8 mouse cellular contexts compared by ENCODE assay signal in the genomic region with DNA sequence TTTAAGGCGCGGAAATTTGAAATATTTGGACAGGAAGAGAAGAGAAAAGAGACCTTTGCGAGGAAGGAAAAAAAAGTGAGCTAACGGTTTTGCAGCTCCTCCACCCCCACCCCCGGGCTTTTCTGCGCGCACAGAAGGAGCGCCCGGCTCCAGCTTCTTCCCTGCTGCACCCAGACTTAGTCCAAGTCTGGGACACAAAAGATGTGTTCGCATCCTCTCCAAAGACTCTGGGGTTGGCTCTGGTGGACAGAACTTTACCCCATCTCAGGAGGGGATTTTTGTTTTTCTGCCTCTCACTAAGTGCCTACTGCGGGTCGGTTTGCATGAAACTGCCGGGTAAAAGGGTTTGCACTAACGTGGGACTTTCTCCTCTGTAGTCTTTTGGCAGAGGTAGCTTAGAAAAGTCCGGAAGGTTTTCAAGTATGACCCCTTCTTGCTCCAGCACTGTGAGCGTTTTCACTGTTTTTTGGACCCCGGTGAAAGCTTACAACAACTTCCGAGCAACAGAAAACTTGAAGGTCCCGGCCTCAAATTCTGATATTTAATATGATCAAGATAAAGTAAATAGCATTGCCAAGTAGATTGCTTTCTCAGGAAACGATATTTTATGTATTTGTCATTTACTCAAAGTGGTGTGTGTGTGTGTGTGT. TPM values are rescaled to one million over a fixed set of nuclear protein-coding genes. Genes with fewer than 3 reads are reported as not detected.
DNase-seq lines count a peak whose midpoint lies in the region; ATAC-seq and TF ChIP-seq lines count a peak whose summit lies in the region.

No protein-coding gene starts in this region.

- 0 out of 2 replicates have a peak, but pooled peaks have one; percentile 18 for ATAC-seq in heart, embryonic 15.5 days (replicated peaks; ENCODE audit: insufficient number of reproducible peaks, insufficient read depth, low FRiP score, low read depth)
- ATAC-seq in liver, embryonic 16.5 days (ENCODE audit: low read depth) = no peak
- no peak for ATAC-seq in stomach, embryonic 15.5 days (ENCODE audit: insufficient read depth, low FRiP score, low read depth)

- H3K4me3 ChIP-seq in left cerebral cortex, adult 2 months = peak overlapping the region; percentile 55
- peak overlapping the region; percentile 63 for H3K4me3 ChIP-seq in heart, embryonic 15.5 days
- H3K4me3 ChIP-seq in liver, embryonic 16.5 days (ENCODE audit: low read depth, low read length) = peak overlapping the region; percentile 48
- peak overlapping the region; percentile 35 for H3K4me3 ChIP-seq in stomach, embryonic 15.5 days (replicated peaks)

- peak overlapping the region; percentile 99 for H3K4me2 ChIP-seq in heart, embryonic 15.5 days
- H3K4me2 ChIP-seq in liver, embryonic 16.5 days (ENCODE audit: low read depth, low read length) = peak overlapping the region; percentile 72
- H3K4me2 ChIP-seq in stomach, embryonic 15.5 days = peak overlapping the region; percentile 73

- intact Hi-C loops in left cerebral cortex, adult 2 months (cut with DNase I) = loop anchor here (2.0 kb wide), 1 partner anchor 323 kb away; no protein-coding TSS in a partner anchor
- intact Hi-C loops in left cerebral cortex, postnatal 10 days (cut with DNase I) = no loop called here

- H3K9me3 ChIP-seq in heart, embryonic 15.5 days (replicated peaks) = no peaks in the 10 kb centered on the region
- no peaks in the 10 kb centered on the region for H3K9me3 ChIP-seq in liver, embryonic 16.5 days (replicated peaks; ENCODE audit: control insufficient read depth, low read length)
- no peaks in the 10 kb centered on the region for H3K9me3 ChIP-seq in stomach, embryonic 15.5 days

- TF ChIP-seq CTCF in left cerebral cortex, adult 2 months (IDR thresholded peaks at IDR 0.05) = no peak

- WGBS in heart, embryonic 15.5 days = 8% methylated on average over 20 of the region's 20 CpGs
- 3% methylated on average over 20 of the region's 20 CpGs for WGBS in liver, embryonic 16.5 days (ENCODE audit: insufficient replicate concordance)
- WGBS in stomach, embryonic 15.5 days = 5% methylated on average over 20 of the region's 20 CpGs

- H3K36me3 ChIP-seq in heart, embryonic 15.5 days = no peaks in the 10 kb centered on the region
- peaks cover 5% of the 10 kb centered on the region for H3K36me3 ChIP-seq in liver, embryonic 16.5 days (ENCODE audit: control insufficient read depth, insufficient read depth)
- H3K36me3 ChIP-seq in stomach, embryonic 15.5 days = no peaks in the 10 kb centered on the region

- H3K27ac ChIP-seq in left cerebral cortex, adult 2 months = no peak overlapping the region
- no peak overlapping the region for H3K27ac ChIP-seq in heart, embryonic 15.5 days
- no peak overlapping the region for H3K27ac ChIP-seq in liver, embryonic 16.5 days (ENCODE audit: low read length)
- H3K27ac ChIP-seq in stomach, embryonic 15.5 days = no peak overlapping the region

- no peak for DNase-seq in left cerebral cortex, adult 2 months (ENCODE audit: extremely low spot score in 1 of 2, low spot score in 2 of 2)
- DNase-seq in left cerebral cortex, postnatal 10 days (ENCODE audit: extremely low spot score in 1 of 2, low spot score in 2 of 2) = no peak
- peak; percentile 62 for DNase-seq in adipocyte (ENCODE audit: low spot score)
- DNase-seq in c-Kit-positive CD71-positive TER-119-positive erythroid progenitor cells, embryonic 14.5 days (ENCODE audit: low spot score) = no peak
- no peak for DNase-seq in cerebellum, adult 9-10 months

- peak overlapping the region; percentile 34 for H3K9ac ChIP-seq in heart, embryonic 15.5 days
- H3K9ac ChIP-seq in liver, embryonic 16.5 days (ENCODE audit: low read depth, low read length) = no peak overlapping the region
- no peak overlapping the region for H3K9ac ChIP-seq in stomach, embryonic 15.5 days

- H3K27me3 ChIP-seq in heart, embryonic 15.5 days = peaks cover 60% of the 10 kb centered on the region
- H3K27me3 ChIP-seq in liver, embryonic 16.5 days (ENCODE audit: control insufficient read depth, insufficient read depth, low read depth, low read length) = peaks cover 60% of the 10 kb centered on the region
- peaks cover 38% of the 10 kb centered on the region for H3K27me3 ChIP-seq in stomach, embryonic 15.5 days (replicated peaks)

- peaks cover 11% of the 10 kb centered on the region for H3K4me1 ChIP-seq in heart, embryonic 15.5 days (replicated peaks)
- H3K4me1 ChIP-seq in liver, embryonic 16.5 days (ENCODE audit: control insufficient read depth, low read depth, low read length) = peaks cover 2% of the 10 kb centered on the region; the same call in 1 of the 2 replicates
- H3K4me1 ChIP-seq in stomach, embryonic 15.5 days = peaks cover 13% of the 10 kb centered on the region

RNA-seq across cellular contexts. Expression of gene Cdkn2c, which starts 9.0 kb away (rescaled TPM):
- 1 to 10 TPM; 3.4 to 4.5 TPM for total RNA-seq in left cerebral cortex, adult 2 months (2021)
- total RNA-seq in left cerebral cortex, postnatal 10 days (2021) = 1 to 10 TPM; 5.3 to 5.9 TPM
- polyA plus RNA-seq in heart, embryonic 15.5 days (2015; fragmentation: Nextera tagmentation; extraction: Ambion mirVana) = 17.1 and 17.5 TPM in 2 replicates
- polyA plus RNA-seq in liver, embryonic 16.5 days (2015; fragmentation: Nextera tagmentation; extraction: Ambion mirVana) = 11.3 and 11.5 TPM in 2 replicates
- polyA plus RNA-seq in stomach, embryonic 15.5 days (2015; fragmentation: Nextera tagmentation; extraction: Ambion mirVana) = 10.6 and 11.7 TPM in 2 replicates

RNA-seq across cellular contexts. Expression of gene Faf1, which starts 18.4 kb away (rescaled TPM):
- 10 to 100 TPM; 24.0 to 24.3 TPM for total RNA-seq in left cerebral cortex, adult 2 months (2021)
- total RNA-seq in left cerebral cortex, postnatal 10 days (2021) = 10 to 100 TPM; 31.8 to 34.3 TPM
- 19.3 TPM in 2 replicates for polyA plus RNA-seq in heart, embryonic 15.5 days (2015; fragmentation: Nextera tagmentation; extraction: Ambion mirVana)
- polyA plus RNA-seq in liver, embryonic 16.5 days (2015; fragmentation: Nextera tagmentation; extraction: Ambion mirVana) = 11.1 and 11.3 TPM in 2 replicates
- polyA plus RNA-seq in stomach, embryonic 15.5 days (2015; fragmentation: Nextera tagmentation; extraction: Ambion mirVana) = 24.3 and 27.1 TPM in 2 replicates
